Mouse (Mus musculus): ENCODE results near the gene Mrtfa. TPM values are rescaled to one million over a fixed set of nuclear protein-coding genes. Genes with fewer than 3 reads are reported as not detected.

Gene Mrtfa
- polyA plus RNA-seq, 1 experiment = 18.4 TPM

GRCm38 (mm10) chr15:81231325-81231724, 40.8 kb upstream of the Mrtfa start:
- Histone ChIP-seq H3K9me3 (replicated peaks; ENCODE audit: control insufficient read depth, insufficient read depth, low read length, poor library complexity, severe bottlenecking) (no peaks in the 10 kb centered on the region), H3K36me3 (ENCODE audit: control insufficient read depth, insufficient read depth, low read length, poor library complexity, severe bottlenecking) (no peaks in the 10 kb centered on the region), H3K27ac (ENCODE audit: insufficient read depth, low read length) (no peak overlapping the region), H3K4me3 (ENCODE audit: low read depth, low read length) (no peak overlapping the region), H3K27me3 (ENCODE audit: control insufficient read depth, insufficient read depth, low read length, poor library complexity, severe bottlenecking) (no peaks in the 10 kb centered on the region), H3K4me1 (ENCODE audit: control insufficient read depth, insufficient read depth, low read length) (no peaks in the 10 kb centered on the region), H3K9ac (ENCODE audit: low read depth, poor library complexity, severe bottlenecking) (no peak overlapping the region)
- no peak for TF ChIP-seq CTCF (IDR thresholded peaks at IDR 0.05; ENCODE audit: low read depth, low read length)
- TF ChIP-seq EP300 (IDR thresholded peaks at IDR 0.05; ENCODE audit: insufficient read depth, low read depth, low read length) = no peak
- TF ChIP-seq POLR2A (IDR thresholded peaks at IDR 0.05; ENCODE audit: insufficient read depth, low read length) = no peak

- no peak overlapping the region for H3K27ac ChIP-seq (ENCODE audit: insufficient read depth, low read length)
- no peaks in the 10 kb centered on the region for H3K4me1 ChIP-seq (ENCODE audit: control insufficient read depth, insufficient read depth, low read length)
- no peak overlapping the region for H3K4me3 ChIP-seq (ENCODE audit: low read depth, low read length)
- TF ChIP-seq POLR2A (IDR thresholded peaks at IDR 0.05; ENCODE audit: insufficient read depth, low read length) = no peak
- no peak for TF ChIP-seq EP300 (IDR thresholded peaks at IDR 0.05; ENCODE audit: insufficient read depth, low read depth, low read length)
- no peak for TF ChIP-seq CTCF (IDR thresholded peaks at IDR 0.05; ENCODE audit: low read depth, low read length)
- H3K9ac ChIP-seq (ENCODE audit: low read depth, poor library complexity, severe bottlenecking) = no peak overlapping the region
- H3K9me3 ChIP-seq (replicated peaks; ENCODE audit: control insufficient read depth, insufficient read depth, low read length, poor library complexity, severe bottlenecking) = no peaks in the 10 kb centered on the region
- H3K36me3 ChIP-seq (ENCODE audit: control insufficient read depth, insufficient read depth, low read length, poor library complexity, severe bottlenecking) = no peaks in the 10 kb centered on the region
- no peaks in the 10 kb centered on the region for H3K27me3 ChIP-seq (ENCODE audit: control insufficient read depth, insufficient read depth, low read length, poor library complexity, severe bottlenecking)
Measured at GRCm38 (mm10) chr15:81229791-81230190, 39.2 kb upstream of the Mrtfa start.

- Histone ChIP-seq H3K9me3 (replicated peaks; ENCODE audit: control insufficient read depth, insufficient read depth, low read length, poor library complexity, severe bottlenecking) (no peaks in the 10 kb centered on the region), H3K36me3 (ENCODE audit: control insufficient read depth, insufficient read depth, low read length, poor library complexity, severe bottlenecking) (no peaks in the 10 kb centered on the region), H3K4me3 (ENCODE audit: low read depth, low read length) (no peak overlapping the region), H3K4me1 (ENCODE audit: control insufficient read depth, insufficient read depth, low read length) (no peaks in the 10 kb centered on the region), H3K9ac (ENCODE audit: low read depth, poor library complexity, severe bottlenecking) (no peak overlapping the region), H3K27ac (ENCODE audit: insufficient read depth, low read length) (no peak overlapping the region), H3K27me3 (ENCODE audit: control insufficient read depth, insufficient read depth, low read length, poor library complexity, severe bottlenecking) (no peaks in the 10 kb centered on the region)
- TF ChIP-seq CTCF (IDR thresholded peaks at IDR 0.05; ENCODE audit: low read depth, low read length) (no peak), POLR2A (IDR thresholded peaks at IDR 0.05; ENCODE audit: insufficient read depth, low read length) (no peak), EP300 (IDR thresholded peaks at IDR 0.05; ENCODE audit: insufficient read depth, low read depth, low read length) (no peak)
Measured at GRCm38 (mm10) chr15:81228258-81228657, 37.7 kb upstream of the Mrtfa start.

DNA sequence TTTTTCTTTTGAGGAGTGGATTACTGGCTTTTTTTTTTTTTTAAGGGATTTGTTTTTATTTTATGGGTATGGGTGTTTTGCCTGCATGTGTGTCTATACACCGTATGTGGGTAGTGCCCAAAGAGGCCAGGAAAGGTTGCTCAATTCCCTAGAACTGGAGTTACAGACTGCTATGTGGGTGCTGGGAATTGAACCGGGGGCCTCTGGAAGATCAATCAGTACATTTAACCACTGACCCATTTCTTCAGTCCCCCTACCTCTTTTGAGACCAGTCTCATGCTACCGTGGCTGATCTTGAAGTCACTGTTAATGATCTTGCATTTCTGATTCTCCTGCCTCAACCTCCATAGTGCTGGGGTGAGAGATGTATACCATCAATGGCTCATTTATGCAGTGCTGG, 36.7 kb upstream of the Mrtfa start:
- Histone ChIP-seq H3K27ac (ENCODE audit: insufficient read depth, low read length) (no peak overlapping the region), H3K4me1 (ENCODE audit: control insufficient read depth, insufficient read depth, low read length) (no peaks in the 10 kb centered on the region), H3K9ac (ENCODE audit: low read depth, poor library complexity, severe bottlenecking) (no peak overlapping the region), H3K4me3 (ENCODE audit: low read depth, low read length) (no peak overlapping the region), H3K27me3 (ENCODE audit: control insufficient read depth, insufficient read depth, low read length, poor library complexity, severe bottlenecking) (no peaks in the 10 kb centered on the region), H3K9me3 (replicated peaks; ENCODE audit: control insufficient read depth, insufficient read depth, low read length, poor library complexity, severe bottlenecking) (no peaks in the 10 kb centered on the region), H3K36me3 (ENCODE audit: control insufficient read depth, insufficient read depth, low read length, poor library complexity, severe bottlenecking) (no peaks in the 10 kb centered on the region)
- TF ChIP-seq POLR2A (IDR thresholded peaks at IDR 0.05; ENCODE audit: insufficient read depth, low read length) (no peak), CTCF (IDR thresholded peaks at IDR 0.05; ENCODE audit: low read depth, low read length) (no peak), EP300 (IDR thresholded peaks at IDR 0.05; ENCODE audit: insufficient read depth, low read depth, low read length) (no peak)

- Histone ChIP-seq H3K9ac (ENCODE audit: low read depth, poor library complexity, severe bottlenecking) (no peak overlapping the region), H3K9me3 (replicated peaks; ENCODE audit: control insufficient read depth, insufficient read depth, low read length, poor library complexity, severe bottlenecking) (no peaks in the 10 kb centered on the region), H3K4me3 (ENCODE audit: low read depth, low read length) (no peak overlapping the region), H3K4me1 (ENCODE audit: control insufficient read depth, insufficient read depth, low read length) (no peaks in the 10 kb centered on the region), H3K27ac (ENCODE audit: insufficient read depth, low read length) (no peak overlapping the region), H3K36me3 (ENCODE audit: control insufficient read depth, insufficient read depth, low read length, poor library complexity, severe bottlenecking) (no peaks in the 10 kb centered on the region), H3K27me3 (ENCODE audit: control insufficient read depth, insufficient read depth, low read length, poor library complexity, severe bottlenecking) (no peaks in the 10 kb centered on the region)
- TF ChIP-seq EP300 (IDR thresholded peaks at IDR 0.05; ENCODE audit: insufficient read depth, low read depth, low read length) = no peak
- TF ChIP-seq CTCF (IDR thresholded peaks at IDR 0.05; ENCODE audit: low read depth, low read length) = no peak
- no peak for TF ChIP-seq POLR2A (IDR thresholded peaks at IDR 0.05; ENCODE audit: insufficient read depth, low read length)
Measured at GRCm38 (mm10) chr15:81226796-81227195, 36.2 kb upstream of the Mrtfa start.

GRCm38 (mm10) chr15:81225732-81226131, 35.2 kb upstream of the Mrtfa start:
- no peaks in the 10 kb centered on the region for H3K36me3 ChIP-seq (ENCODE audit: control insufficient read depth, insufficient read depth, low read length, poor library complexity, severe bottlenecking)
- no peaks in the 10 kb centered on the region for H3K4me1 ChIP-seq (ENCODE audit: control insufficient read depth, insufficient read depth, low read length)
- TF ChIP-seq POLR2A (IDR thresholded peaks at IDR 0.05; ENCODE audit: insufficient read depth, low read length) (no peak), EP300 (IDR thresholded peaks at IDR 0.05; ENCODE audit: insufficient read depth, low read depth, low read length) (no peak), CTCF (IDR thresholded peaks at IDR 0.05; ENCODE audit: low read depth, low read length) (no peak)
- H3K27me3 ChIP-seq (ENCODE audit: control insufficient read depth, insufficient read depth, low read length, poor library complexity, severe bottlenecking) = no peaks in the 10 kb centered on the region
- H3K9ac ChIP-seq (ENCODE audit: low read depth, poor library complexity, severe bottlenecking) = no peak overlapping the region
- no peak overlapping the region for H3K27ac ChIP-seq (ENCODE audit: insufficient read depth, low read length)
- H3K4me3 ChIP-seq (ENCODE audit: low read depth, low read length) = no peak overlapping the region
- no peaks in the 10 kb centered on the region for H3K9me3 ChIP-seq (replicated peaks; ENCODE audit: control insufficient read depth, insufficient read depth, low read length, poor library complexity, severe bottlenecking)

All from ES-Bruce4 (cell line).